Mouse (Mus musculus): ENCODE results near the gene Six2. TPM values are rescaled to one million over a fixed set of nuclear protein-coding genes. Genes with fewer than 3 reads are reported as not detected.

Gene Six2
- polyA plus RNA-seq, 1 experiment: not detected

DNA sequence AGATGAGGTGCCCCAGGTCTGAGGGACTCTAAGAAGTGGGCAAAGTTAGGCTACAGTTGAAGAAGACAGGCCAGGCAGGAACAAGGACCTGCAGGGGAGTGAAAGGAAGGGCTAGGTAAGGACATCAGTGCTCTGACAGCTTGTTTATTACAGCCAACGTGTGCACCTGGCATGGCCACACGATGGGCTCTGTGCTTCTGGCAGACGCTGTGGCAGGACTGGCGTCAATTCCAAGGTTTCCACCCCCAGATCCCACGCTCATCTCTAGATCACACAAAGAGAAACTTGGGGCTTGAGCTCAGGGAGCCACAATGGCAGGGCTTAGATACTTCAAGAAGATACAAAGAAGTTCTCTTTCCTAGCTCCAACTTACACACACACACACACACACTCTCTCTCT is 26.6 kb downstream of the Six2 start:
- no peaks in the 10 kb centered on the region for H3K36me3 ChIP-seq (ENCODE audit: control insufficient read depth, insufficient read depth)
- H3ac ChIP-seq (ENCODE audit: control insufficient read depth, insufficient read length, low read depth): no peak overlapping the region
- peaks cover under 1% of the 10 kb centered on the region for H3K27me3 ChIP-seq (ENCODE audit: control insufficient read depth, insufficient read depth, insufficient read length)
- H3K79me2 ChIP-seq (ENCODE audit: control insufficient read depth, insufficient read depth): no peaks in the 10 kb centered on the region
- no peaks in the 10 kb centered on the region for H3K79me3 ChIP-seq (ENCODE audit: low read depth)
- H3K4me3 ChIP-seq (ENCODE audit: insufficient read depth, poor library complexity, severe bottlenecking): no peak overlapping the region
- TF ChIP-seq MAX (IDR thresholded peaks at IDR 0.05): no peak
- no peak for TF ChIP-seq USF1 (IDR thresholded peaks at IDR 0.05; ENCODE audit: low read depth)
- no peak for TF ChIP-seq MYOG (IDR thresholded peaks at IDR 0.05; ENCODE audit: control insufficient read depth, extremely low read depth, insufficient read length)
- TF ChIP-seq CEBPB (IDR thresholded peaks at IDR 0.05; ENCODE audit: low read depth): no peak
- TF ChIP-seq CTCF (IDR thresholded peaks at IDR 0.05; ENCODE audit: control insufficient read depth, insufficient read depth, insufficient read length): no peak
- TF ChIP-seq MYOD1 (IDR thresholded peaks at IDR 0.05; ENCODE audit: control insufficient read depth, insufficient read length, low read depth): no peak
- TF ChIP-seq FOSL1 (IDR thresholded peaks at IDR 0.05; ENCODE audit: insufficient read depth, low read length, poor library complexity, severe bottlenecking): no peak

DNA sequence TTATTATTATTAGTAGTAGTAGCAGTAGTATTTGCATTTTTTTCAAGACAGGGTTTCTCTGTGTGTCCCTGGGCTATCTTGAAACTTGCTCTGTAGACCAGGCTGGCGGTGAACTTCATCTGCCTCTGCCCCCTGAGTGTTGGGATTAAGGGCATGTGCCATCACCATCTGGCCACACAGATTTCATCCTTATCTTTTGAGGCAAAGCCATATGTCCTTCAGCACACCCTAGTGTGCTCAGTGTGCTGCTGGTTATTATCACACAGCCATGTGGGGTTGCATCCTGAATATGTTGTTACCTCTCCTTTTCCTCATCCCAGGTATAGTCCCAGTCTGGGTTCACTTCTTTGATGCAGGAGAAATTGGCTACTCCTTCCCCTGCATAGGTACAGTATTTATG is 28.1 kb downstream of the Six2 start:
- TF ChIP-seq USF1 (IDR thresholded peaks at IDR 0.05; ENCODE audit: low read depth) (no peak), FOSL1 (IDR thresholded peaks at IDR 0.05; ENCODE audit: insufficient read depth, low read length, poor library complexity, severe bottlenecking) (no peak)
- Histone ChIP-seq H3K36me3 (ENCODE audit: control insufficient read depth, insufficient read depth) (no peaks in the 10 kb centered on the region), H3K27me3 (ENCODE audit: control insufficient read depth, insufficient read depth, insufficient read length) (no peaks in the 10 kb centered on the region)

GRCm38 (mm10) chr17:85645718-85646665 is 42.1 kb downstream of the Six2 start:
- Histone ChIP-seq H3K4me3 (ENCODE audit: insufficient read depth, poor library complexity, severe bottlenecking) (no peak overlapping the region), H3K27me3 (ENCODE audit: control insufficient read depth, insufficient read depth, insufficient read length) (no peaks in the 10 kb centered on the region), H3K79me2 (ENCODE audit: control insufficient read depth, insufficient read depth) (no peaks in the 10 kb centered on the region), H3K79me3 (ENCODE audit: low read depth) (no peaks in the 10 kb centered on the region), H3K36me3 (ENCODE audit: control insufficient read depth, insufficient read depth) (no peaks in the 10 kb centered on the region), H3ac (ENCODE audit: control insufficient read depth, insufficient read length, low read depth) (no peak overlapping the region)
- TF ChIP-seq FOSL1 (IDR thresholded peaks at IDR 0.05; ENCODE audit: insufficient read depth, low read length, poor library complexity, severe bottlenecking): no peak

More for the DNA sequence above, 28.1 kb downstream of the Six2 start:
- Histone ChIP-seq H3K79me3 (ENCODE audit: low read depth) (no peaks in the 10 kb centered on the region), H3ac (ENCODE audit: control insufficient read depth, insufficient read length, low read depth) (no peak overlapping the region), H3K79me2 (ENCODE audit: control insufficient read depth, insufficient read depth) (no peaks in the 10 kb centered on the region), H3K4me3 (ENCODE audit: insufficient read depth, poor library complexity, severe bottlenecking) (no peak overlapping the region)

GRCm38 (mm10) chr17:85645312-85645711 is 42.8 kb downstream of the Six2 start:
- no peak overlapping the region for H3K4me3 ChIP-seq (ENCODE audit: insufficient read depth, poor library complexity, severe bottlenecking)
- H3K79me2 ChIP-seq (ENCODE audit: control insufficient read depth, insufficient read depth): no peaks in the 10 kb centered on the region
- no peaks in the 10 kb centered on the region for H3K27me3 ChIP-seq (ENCODE audit: control insufficient read depth, insufficient read depth, insufficient read length)
- H3K79me3 ChIP-seq (ENCODE audit: low read depth): no peaks in the 10 kb centered on the region
- H3K36me3 ChIP-seq (ENCODE audit: control insufficient read depth, insufficient read depth): no peaks in the 10 kb centered on the region
- TF ChIP-seq USF1 (IDR thresholded peaks at IDR 0.05; ENCODE audit: low read depth) (no peak), CEBPB (IDR thresholded peaks at IDR 0.05; ENCODE audit: low read depth) (no peak), MYOG (IDR thresholded peaks at IDR 0.05; ENCODE audit: control insufficient read depth, extremely low read depth, insufficient read length) (no peak), MYOD1 (IDR thresholded peaks at IDR 0.05; ENCODE audit: control insufficient read depth, insufficient read length, low read depth) (no peak), CTCF (IDR thresholded peaks at IDR 0.05; ENCODE audit: control insufficient read depth, insufficient read depth, insufficient read length) (no peak), MAX (IDR thresholded peaks at IDR 0.05) (no peak)
- no peak overlapping the region for H3ac ChIP-seq (ENCODE audit: control insufficient read depth, insufficient read length, low read depth)

GRCm38 (mm10) chr17:85637876-85638275 is 50.2 kb downstream of the Six2 start:
- Histone ChIP-seq H3ac (ENCODE audit: control insufficient read depth, insufficient read length, low read depth) (no peak overlapping the region), H3K4me3 (ENCODE audit: insufficient read depth, poor library complexity, severe bottlenecking) (no peak overlapping the region), H3K79me3 (ENCODE audit: low read depth) (no peaks in the 10 kb centered on the region), H3K79me2 (ENCODE audit: control insufficient read depth, insufficient read depth) (no peaks in the 10 kb centered on the region), H3K36me3 (ENCODE audit: control insufficient read depth, insufficient read depth) (no peaks in the 10 kb centered on the region), H3K27me3 (ENCODE audit: control insufficient read depth, insufficient read depth, insufficient read length) (no peaks in the 10 kb centered on the region)
- TF ChIP-seq CEBPB (IDR thresholded peaks at IDR 0.05; ENCODE audit: low read depth) (no peak), MYOD1 (IDR thresholded peaks at IDR 0.05; ENCODE audit: control insufficient read depth, insufficient read length, low read depth) (no peak)

Other genes with a start within 250 kb of the Six2 start
- gene Six3, start 74.7 kb downstream of the Six2 start, polyA plus RNA-seq (2012; fragmentation: generic; extraction: Trizol): not detected